Mouse (Mus musculus) erythroid progenitor cell, adult 5-6 weeks (primary cell): ENCODE results near the gene Vmn2r28. TPM values are rescaled to one million over a fixed set of nuclear protein-coding genes. Genes with fewer than 3 reads are reported as not detected.
"Not testable (repeated sequence)": the region's sequence is repeated elsewhere in the genome, so short reads cannot be mapped to it uniquely, and the experiment has no call there.

Experiments
- ATAC-seq: replicated peaks from 2 replicates; pipeline ENCODE4 v1.8.0; 2016; ENCODE audit warnings: moderate number of reproducible peaks, mild to moderate bottlenecking, moderate TSS enrichment, inconsistent platforms; ENCODE audit not compliant: poor library complexity, low FRiP score, severe bottlenecking
- total RNA-seq, 2 experiments: library from RNA; stranded (forward) in 1 of 2; stranded (reverse) in 1 of 2; fragments of 150-400 nt in 1 of 2; fragments of 186-747, 209-891 nt in 1 of 2; gene quantifications; 2 replicates each; pipeline versions ENCODE4 v1.2.3 to v1.2.4; 2015 to 2017; ENCODE audit warnings: low replicate concordance in 2 of 2

The Vmn2r28 gene
- total RNA-seq (2015; ENCODE audit: low replicate concordance), result not detected in 2 replicates
- not detected in 2 replicates for total RNA-seq (2017; ENCODE audit: low replicate concordance)

DNA sequence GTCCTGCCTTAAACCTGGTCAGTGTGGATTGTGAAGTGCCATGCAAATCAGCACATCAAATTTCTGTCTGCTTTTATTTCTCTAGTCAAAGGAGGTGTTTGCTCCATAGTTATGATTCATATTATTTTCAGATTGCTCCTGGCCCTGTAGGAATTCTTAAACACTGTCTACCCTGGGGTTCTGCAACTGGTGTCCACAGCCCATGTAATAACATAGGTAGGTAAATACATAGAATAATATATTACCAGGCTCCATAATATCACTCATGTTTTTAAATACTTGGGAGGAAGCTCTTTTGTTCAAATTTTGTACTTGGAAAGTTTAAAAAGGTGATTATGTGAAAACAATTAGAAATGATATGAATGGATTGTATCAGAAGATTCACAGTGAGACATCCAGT lies at the start of gene Vmn2r28:
TSS of gene Vmn2r28 (minus strand) at position 101 of the 400 bp plus-strand sequence.
- not testable (repeated sequence) for ATAC-seq

DNA sequence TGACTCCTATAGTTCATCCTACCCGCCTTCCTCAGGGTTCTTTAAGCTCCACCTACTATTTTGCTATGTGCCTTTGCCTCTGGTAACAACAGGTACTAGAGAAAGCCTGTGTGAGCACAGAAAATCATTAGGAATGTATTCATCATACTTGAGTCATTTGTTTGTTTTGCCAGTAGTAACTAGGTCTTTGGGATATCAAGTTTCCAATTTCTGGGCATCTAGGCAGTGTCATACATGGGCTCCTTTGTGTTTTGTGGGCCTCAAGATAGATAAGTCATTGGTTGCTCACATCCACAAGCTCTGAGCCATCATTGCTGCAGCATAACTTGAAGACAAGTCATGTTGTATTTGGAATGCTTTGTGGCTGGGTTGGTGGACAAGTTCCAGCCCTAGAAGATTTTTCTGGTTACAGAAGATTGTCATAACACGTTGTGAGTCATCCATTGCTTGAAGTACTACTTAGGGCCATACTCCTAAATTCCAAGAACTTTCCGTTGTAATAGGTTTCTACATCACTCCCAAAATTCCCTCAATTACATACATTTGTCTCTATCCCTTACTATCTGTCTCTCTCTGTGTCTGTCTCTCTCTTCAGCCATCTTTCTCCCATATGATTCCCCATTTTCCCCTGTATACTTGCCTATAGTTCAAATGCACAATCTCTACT lies 47.1 kb upstream of the Vmn2r28 start:
- ATAC-seq, result not testable (repeated sequence)

DNA sequence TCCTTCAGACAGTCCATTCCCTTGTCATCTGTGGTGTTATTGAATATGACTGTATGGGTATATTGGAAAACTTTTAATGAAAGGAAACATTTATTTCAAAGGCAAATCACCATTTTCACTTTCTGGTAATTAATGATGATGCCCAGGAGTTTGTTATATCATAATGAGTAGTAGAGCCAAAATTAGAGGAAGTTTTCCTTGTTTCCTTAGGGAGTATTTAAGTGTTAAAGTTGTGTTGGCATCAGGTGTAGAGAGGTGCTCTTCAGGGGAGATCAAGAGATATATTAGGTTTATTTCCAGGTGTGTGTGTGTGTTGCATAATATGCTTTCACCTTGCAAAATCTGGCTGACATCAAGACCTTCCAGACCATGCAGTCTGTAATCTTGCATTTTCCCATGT lies 37.1 kb downstream of the Vmn2r28 start, which contains the start of gene Vmn1r59:
TSS of gene Vmn1r59 (minus strand) at position 101 of the 400 bp plus-strand sequence.
- no peak for ATAC-seq

DNA sequence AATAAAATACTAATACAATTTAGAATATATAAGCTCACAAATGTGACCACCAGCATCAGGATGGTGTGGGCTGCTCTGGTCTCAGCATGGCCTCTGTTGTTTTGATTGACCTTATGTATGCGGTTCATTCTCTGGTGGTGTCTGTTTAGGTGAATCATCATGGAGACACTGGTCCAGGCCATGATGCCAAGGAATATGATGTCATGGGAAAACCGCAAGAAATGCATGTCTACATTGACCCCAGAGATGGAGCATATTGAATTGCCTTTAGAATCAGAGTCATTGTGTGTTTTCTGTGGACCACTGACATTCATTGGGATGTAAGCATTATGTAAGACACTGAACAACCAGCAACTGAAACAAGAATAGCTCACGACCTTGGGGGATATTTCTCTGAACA lies 39.7 kb downstream of the Vmn2r28 start:
- not testable (repeated sequence) for ATAC-seq

DNA sequence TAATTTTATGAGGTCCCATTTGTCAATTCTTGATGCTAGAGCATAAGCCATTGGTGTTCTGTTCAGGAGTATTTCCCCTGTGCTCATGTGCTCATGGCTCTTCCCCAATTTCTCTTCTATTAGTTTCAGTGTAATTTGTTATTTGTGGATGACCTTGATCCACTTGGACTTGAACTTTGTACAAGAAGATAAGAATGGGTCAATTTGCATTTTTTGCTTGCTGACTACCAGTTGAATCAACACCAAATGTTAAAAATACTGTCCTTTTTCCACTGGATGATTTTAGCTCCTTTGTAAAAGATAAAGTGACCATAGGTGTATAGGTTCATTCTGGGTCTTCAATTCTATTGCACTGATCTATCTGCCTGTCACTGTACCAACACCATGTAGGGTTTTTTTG lies 45.1 kb downstream of the Vmn2r28 start:
- ATAC-seq, result no peak

Other genes with a start within 250 kb of the Vmn2r28 start
- not detected in 2 replicates for gene Gm5065, start 143.4 kb downstream of the Vmn2r28 start, total RNA-seq (2015; ENCODE audit: low replicate concordance)
- gene Gm5065, start 143.4 kb downstream of the Vmn2r28 start, total RNA-seq (2017; ENCODE audit: low replicate concordance), result not detected in 2 replicates
- gene Nlrp2, start 142.9 kb downstream of the Vmn2r28 start, total RNA-seq (2015; ENCODE audit: low replicate concordance), result not detected in 2 replicates
- gene Nlrp2, start 142.9 kb downstream of the Vmn2r28 start, total RNA-seq (2017; ENCODE audit: low replicate concordance), result not detected in 2 replicates
- gene Vmn1r58, start 80.6 kb downstream of the Vmn2r28 start, total RNA-seq (2015; ENCODE audit: low replicate concordance), result not detected in 2 replicates
- gene Vmn1r58, start 80.6 kb downstream of the Vmn2r28 start, total RNA-seq (2017; ENCODE audit: low replicate concordance), result not detected in 2 replicates
- gene Vmn1r59, start 37.2 kb downstream of the Vmn2r28 start, total RNA-seq (2015; ENCODE audit: low replicate concordance), result not detected in 2 replicates
- not detected in 2 replicates for gene Vmn1r59, start 37.2 kb downstream of the Vmn2r28 start, total RNA-seq (2017; ENCODE audit: low replicate concordance)
- not detected in 2 replicates for gene Vmn1r60, start 53.4 kb upstream of the Vmn2r28 start, total RNA-seq (2015; ENCODE audit: low replicate concordance)
- not detected in 2 replicates for gene Vmn1r60, start 53.4 kb upstream of the Vmn2r28 start, total RNA-seq (2017; ENCODE audit: low replicate concordance)
- not detected in 2 replicates for gene Vmn1r61, start 119.3 kb upstream of the Vmn2r28 start, total RNA-seq (2015; ENCODE audit: low replicate concordance)
- gene Vmn1r61, start 119.3 kb upstream of the Vmn2r28 start, total RNA-seq (2017; ENCODE audit: low replicate concordance), result not detected in 2 replicates
- gene Vmn1r62, start 179.7 kb upstream of the Vmn2r28 start, total RNA-seq (2015; ENCODE audit: low replicate concordance), result not detected in 2 replicates
- not detected in 2 replicates for gene Vmn1r62, start 179.7 kb upstream of the Vmn2r28 start, total RNA-seq (2017; ENCODE audit: low replicate concordance)